Mouse (Mus musculus) hindbrain, embryonic 11.5 days (tissue): ENCODE data around the gene Sema3f. TPM values are rescaled to one million over a fixed set of nuclear protein-coding genes. Genes with fewer than 3 reads are reported as not detected.

ENCODE experiments used
- ATAC-seq: fragments of 200-750 bp; cut with Nextera tagmentation; 2 replicates; pipeline ENCODE4 v1.8.0; 2017; ENCODE audit warnings: mild to moderate bottlenecking, moderate TSS enrichment, moderate library complexity; ENCODE audit not compliant: low FRiP score
- DNase-seq: peaks from one replicate; pipeline ENCODE4 v3.0.0-alpha.2; 2015; ENCODE audit warnings: low spot score
- H3K27ac ChIP-seq: fragments of 300-500 bp; sonication (generic); 2 replicates; pipeline ENCODE4 v1.5.1; 2014; ENCODE audit warnings: mild to moderate bottlenecking, low read depth, low read length
- H3K27me3 ChIP-seq: fragments of 300-500 bp; sonication (generic); 2 replicates; pipeline ENCODE4 v1.6.1; 2014; ENCODE audit warnings: mild to moderate bottlenecking, low read length, moderate library complexity, mixed read lengths; ENCODE audit not compliant: control insufficient read depth, insufficient read depth
- H3K36me3 ChIP-seq: fragments of 300-500 bp; sonication (generic); 2 replicates; pipeline ENCODE4 v1.6.1; 2014; ENCODE audit warnings: mild to moderate bottlenecking, low read length, moderate library complexity, mixed read lengths; ENCODE audit not compliant: control insufficient read depth, insufficient read depth
- H3K4me1 ChIP-seq: fragments of 300-500 bp; sonication (generic); replicated peaks from 2 replicates; pipeline ENCODE4 v1.6.1; 2014; ENCODE audit warnings: low read length, mixed read lengths; ENCODE audit not compliant: control insufficient read depth, insufficient read depth
- H3K4me2 ChIP-seq: fragments of 300-500 bp; sonication (generic); replicated peaks from 2 replicates; pipeline ENCODE4 v1.6.1; 2014; ENCODE audit warnings: mild to moderate bottlenecking, low read depth, low read length
- H3K4me3 ChIP-seq: fragments of 300-500 bp; sonication (generic); 2 replicates; pipeline ENCODE4 v1.5.1; 2014; ENCODE audit warnings: low read depth, low read length
- H3K9ac ChIP-seq: fragments of 300-500 bp; sonication (generic); 2 replicates; pipeline ENCODE4 v1.6.1; 2014; ENCODE audit warnings: low read depth, low read length
- H3K9me3 ChIP-seq: fragments of 300-500 bp; sonication (generic); 2 replicates; pipeline ENCODE4 v1.6.1; 2016; ENCODE audit warnings: low read length; ENCODE audit not compliant: control insufficient read depth
- WGBS: fragments of 180-500 bp; shearing (Covaris S2); extraction: QIAGEN DNeasy Blood & Tissue Kit; methylation state at CpG from one replicate; pipeline ENCODE4 v1.1.7; 2014; 5-methylcytosine and 5-hydroxymethylcytosine counted together
- polyA plus RNA-seq: library from polyadenylated mRNA; unstranded; fragments of >200 nt; fragmentation: Nextera tagmentation; extraction: Ambion mirVana; gene quantifications from 2 replicates; pipeline ENCODE4 v1.2.1, GENCODE M21; 2014

Sema3f gene
- polyA plus RNA-seq, 1 experiment from 2014 or later = 12.0 TPM

DNA sequence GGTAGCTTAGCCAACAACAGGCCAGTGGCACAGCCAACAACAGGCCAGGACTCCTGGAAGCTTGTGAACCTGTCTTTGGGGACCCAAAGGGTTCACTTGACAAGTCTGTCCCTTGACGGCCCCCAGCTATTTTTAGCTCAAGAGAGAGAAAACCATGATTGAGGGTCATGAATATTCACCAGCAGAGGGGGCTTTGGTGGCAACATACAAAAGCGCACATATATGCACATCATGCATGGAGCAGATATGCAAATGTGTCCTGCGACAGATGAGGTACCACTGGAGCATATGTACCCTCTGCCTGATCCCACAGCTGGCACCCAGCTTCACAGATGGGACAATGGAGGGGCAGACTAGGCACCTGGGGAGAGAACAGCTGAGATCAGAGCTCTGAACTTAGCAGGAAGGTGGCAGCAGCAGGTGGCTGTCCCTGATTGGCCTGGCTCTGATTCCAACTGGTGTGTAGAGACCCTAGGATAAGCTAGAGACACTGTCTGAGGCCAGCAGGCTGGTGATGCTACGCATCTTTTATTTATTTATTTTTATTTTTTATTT is 16.8 kb downstream of the Sema3f start:
- H3K4me1 ChIP-seq = peaks cover 23% of the 10 kb centered on the region
- no peak overlapping the region for H3K9ac ChIP-seq
- no peak overlapping the region for H3K4me3 ChIP-seq
- 0 out of 2 replicates have a peak, but pooled peaks cover 4% of the 10 kb centered on the region for H3K27me3 ChIP-seq
- H3K27ac ChIP-seq = no peak overlapping the region
- WGBS = 64% methylated on average over 4 of the region's 4 CpGs
- no peaks in the 10 kb centered on the region for H3K9me3 ChIP-seq
- H3K36me3 ChIP-seq = 0 out of 2 replicates have a peak, but pooled peaks cover 3% of the 10 kb centered on the region
- no peak overlapping the region for H3K4me2 ChIP-seq
- no peak for ATAC-seq
- DNase-seq = no peak

DNA sequence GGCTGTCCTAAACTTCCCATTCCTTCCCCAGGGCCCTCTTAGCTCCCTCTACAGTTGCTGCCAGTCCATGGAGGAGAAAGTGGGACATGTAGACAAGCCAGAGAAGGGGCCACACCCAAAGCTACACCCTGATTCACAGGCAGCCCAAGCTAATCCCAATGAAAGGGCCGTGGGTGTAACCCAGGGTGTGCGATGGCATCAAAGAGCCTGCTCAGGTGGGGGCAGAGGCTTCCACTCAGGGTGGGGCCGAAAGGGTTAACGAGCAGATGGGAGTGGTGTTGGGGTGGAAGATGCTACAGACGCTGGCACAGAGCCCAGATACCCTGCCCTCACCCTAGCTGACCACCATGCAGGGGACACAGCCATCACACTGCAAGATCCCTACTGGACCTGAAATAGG is 17.5 kb downstream of the Sema3f start:
- Histone ChIP-seq H3K4me2 (no peak overlapping the region), H3K27ac (no peak overlapping the region), H3K9me3 (no peaks in the 10 kb centered on the region), H3K4me1 (peaks cover 21% of the 10 kb centered on the region), H3K36me3 (0 out of 2 replicates have a peak, but pooled peaks cover 3% of the 10 kb centered on the region), H3K4me3 (no peak overlapping the region), H3K27me3 (0 out of 2 replicates have a peak, but pooled peaks cover 4% of the 10 kb centered on the region), H3K9ac (no peak overlapping the region)
- ATAC-seq = no peak
- DNase-seq = no peak
- 77% methylated on average over 5 of the region's 5 CpGs for WGBS

DNA sequence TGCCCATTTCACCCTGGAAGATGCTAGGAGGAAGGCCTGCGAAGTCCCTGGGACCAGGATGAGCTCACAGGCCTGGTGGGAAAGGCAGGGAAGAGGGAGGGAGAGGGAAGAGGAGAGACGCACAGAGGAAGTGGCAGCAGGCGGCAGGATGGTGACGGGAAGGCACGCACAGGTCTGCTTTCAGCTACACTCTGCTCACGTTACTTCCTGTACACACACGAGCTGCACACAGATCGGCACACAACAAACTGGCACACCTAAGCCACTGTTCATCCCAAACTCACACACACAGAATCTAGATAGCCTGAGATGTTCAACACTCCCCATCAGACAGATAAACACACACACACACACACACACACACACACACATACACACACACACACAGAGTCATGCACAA is 19.9 kb downstream of the Sema3f start:
- DNase-seq (no peak), ATAC-seq (no peak)
- Histone ChIP-seq H3K36me3 (0 out of 2 replicates have a peak, but pooled peaks cover 3% of the 10 kb centered on the region), H3K4me1 (peaks cover 2% of the 10 kb centered on the region; the same call in 1 of the 2 replicates), H3K9me3 (no peaks in the 10 kb centered on the region), H3K9ac (no peak overlapping the region), H3K27me3 (0 out of 2 replicates have a peak, but pooled peaks cover 2% of the 10 kb centered on the region), H3K4me2 (no peak overlapping the region), H3K4me3 (no peak overlapping the region), H3K27ac (no peak overlapping the region)
- WGBS = 83% methylated on average over 8 of the region's 8 CpGs

DNA sequence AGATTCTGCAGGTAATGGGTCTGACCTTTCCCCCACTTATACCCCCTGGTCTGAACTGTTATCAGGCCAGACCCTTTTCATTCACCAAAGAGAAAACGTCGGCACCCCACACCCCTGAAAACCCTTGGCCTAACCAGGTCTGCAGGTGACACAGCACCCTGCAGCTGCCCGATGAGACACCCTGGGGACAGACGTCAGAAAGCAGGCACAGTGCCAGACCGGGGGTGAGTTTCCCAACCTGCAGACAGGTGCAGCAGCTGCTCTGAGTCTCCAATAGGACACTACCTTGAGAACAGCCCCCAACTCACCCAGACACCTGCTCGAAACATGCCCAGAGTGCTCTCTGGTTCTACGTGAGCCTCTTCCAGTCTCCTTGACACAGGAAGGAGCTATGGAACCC is 21.3 kb downstream of the Sema3f start:
- no peaks in the 10 kb centered on the region for H3K27me3 ChIP-seq
- peaks cover 2% of the 10 kb centered on the region; the same call in 1 of the 2 replicates for H3K4me1 ChIP-seq
- DNase-seq = no peak
- ATAC-seq = no peak
- H3K9me3 ChIP-seq = no peaks in the 10 kb centered on the region
- WGBS = 81% methylated on average over 7 of the region's 7 CpGs
- H3K4me3 ChIP-seq = no peak overlapping the region
- no peak overlapping the region for H3K27ac ChIP-seq
- H3K4me2 ChIP-seq = no peak overlapping the region
- H3K9ac ChIP-seq = no peak overlapping the region
- H3K36me3 ChIP-seq = 0 out of 2 replicates have a peak, but pooled peaks cover 3% of the 10 kb centered on the region

DNA sequence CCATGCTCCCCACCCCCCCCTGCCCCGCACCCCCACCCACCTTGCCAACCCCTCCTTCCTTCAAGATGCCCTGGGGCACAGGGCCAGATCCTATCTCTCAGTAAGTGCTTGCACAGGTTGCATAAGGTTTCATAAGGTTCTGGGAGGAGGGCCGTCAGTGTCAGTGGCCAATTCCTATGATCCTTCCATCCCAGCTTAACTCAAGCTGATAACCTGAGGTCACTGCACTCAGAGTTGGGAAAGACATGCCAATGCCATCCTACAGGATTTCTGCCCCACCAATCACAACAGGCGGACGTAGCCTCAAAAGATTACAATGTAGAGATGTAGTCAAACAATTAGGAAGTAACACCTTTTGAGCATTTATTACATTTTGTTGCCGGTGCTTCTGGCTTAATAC is 21.9 kb downstream of the Sema3f start:
- Histone ChIP-seq H3K9me3 (no peaks in the 10 kb centered on the region), H3K4me3 (no peak overlapping the region), H3K4me1 (peaks cover under 1% of the 10 kb centered on the region; the same call in 1 of the 2 replicates), H3K27ac (no peak overlapping the region), H3K27me3 (no peaks in the 10 kb centered on the region), H3K4me2 (no peak overlapping the region), H3K36me3 (0 out of 2 replicates have a peak, but pooled peaks cover 5% of the 10 kb centered on the region), H3K9ac (no peak overlapping the region)
- 91% methylated on average over 5 of the region's 5 CpGs for WGBS
- no peak for DNase-seq
- ATAC-seq = no peak

DNA sequence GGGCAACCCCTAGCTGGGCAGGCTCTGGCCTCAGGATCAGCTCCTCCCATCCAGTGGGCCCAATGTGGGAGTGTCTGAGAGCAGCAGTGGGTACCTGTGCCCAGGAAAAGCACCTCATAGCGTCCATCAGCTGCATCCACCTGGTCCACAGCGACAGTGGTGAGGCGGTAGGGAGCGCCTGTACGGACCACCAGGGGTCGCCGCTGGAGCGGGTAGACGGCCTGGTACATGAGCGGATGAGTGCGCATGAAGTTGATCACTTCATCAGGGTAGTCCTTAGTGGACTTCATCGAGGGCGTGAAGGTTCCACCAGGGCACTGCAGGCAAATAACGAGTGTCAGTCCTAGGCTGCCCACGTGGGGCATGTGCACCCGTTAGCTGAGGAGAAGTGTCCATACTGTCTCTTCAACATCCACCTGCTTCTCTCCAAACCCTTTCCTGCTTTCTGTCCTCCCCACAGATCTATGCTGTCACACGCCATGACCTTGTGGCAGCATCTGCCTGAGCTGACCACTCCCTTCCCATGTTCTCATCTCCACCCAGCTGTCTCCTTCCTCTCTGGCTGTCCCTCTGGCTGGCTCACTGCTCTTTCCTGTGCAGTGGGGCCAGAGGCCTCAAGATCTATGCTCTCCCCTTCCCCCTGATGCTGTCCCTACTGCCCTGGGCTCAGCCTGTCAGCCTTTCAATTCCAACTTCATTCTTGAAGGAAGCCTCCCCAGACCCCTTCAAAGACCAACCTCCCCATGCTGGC is 24.9 kb downstream of the Sema3f start:
- H3K27me3 ChIP-seq = no peaks in the 10 kb centered on the region
- no peaks in the 10 kb centered on the region for H3K9me3 ChIP-seq
- H3K4me3 ChIP-seq = no peak overlapping the region
- H3K36me3 ChIP-seq = 0 out of 2 replicates have a peak, but pooled peaks cover 3% of the 10 kb centered on the region
- no peak overlapping the region for H3K9ac ChIP-seq
- H3K27ac ChIP-seq = no peak overlapping the region
- H3K4me2 ChIP-seq = no peak overlapping the region
- peak; percentile 77 for DNase-seq
- no peaks in the 10 kb centered on the region for H3K4me1 ChIP-seq
- 39% methylated on average over 17 of the region's 17 CpGs for WGBS
- ATAC-seq = peak; percentile 85

DNA sequence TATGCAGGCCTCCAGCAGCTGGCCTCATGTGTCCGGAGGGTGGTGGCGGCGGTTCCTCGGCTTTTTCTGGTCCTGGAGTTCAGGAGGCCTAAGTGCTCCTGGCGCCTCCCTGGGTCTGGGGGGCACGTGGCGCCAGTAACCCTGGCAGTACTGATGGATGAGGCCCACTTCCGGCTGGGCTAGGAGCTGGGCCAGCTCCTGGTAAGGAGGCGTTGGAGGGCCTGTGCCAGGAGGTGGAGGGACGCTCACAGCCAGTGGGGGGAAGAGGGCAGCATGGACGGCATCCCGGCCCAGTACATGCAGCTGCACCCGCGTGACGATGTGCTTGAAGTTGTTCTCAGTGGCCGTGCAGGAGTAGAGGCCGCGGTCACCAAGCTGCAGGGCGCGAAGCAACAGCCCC is 27.9 kb downstream of the Sema3f start:
- Histone ChIP-seq H3K4me2 (no peak overlapping the region), H3K4me3 (no peak overlapping the region), H3K27ac (no peak overlapping the region), H3K9ac (no peak overlapping the region), H3K36me3 (0 out of 2 replicates have a peak, but pooled peaks cover 3% of the 10 kb centered on the region), H3K27me3 (peaks cover 6% of the 10 kb centered on the region; the same call in 1 of the 2 replicates), H3K9me3 (no peaks in the 10 kb centered on the region), H3K4me1 (no peaks in the 10 kb centered on the region)
- DNase-seq = no peak
- no peak for ATAC-seq
- WGBS = 91% methylated on average over 20 of the region's 20 CpGs

DNA sequence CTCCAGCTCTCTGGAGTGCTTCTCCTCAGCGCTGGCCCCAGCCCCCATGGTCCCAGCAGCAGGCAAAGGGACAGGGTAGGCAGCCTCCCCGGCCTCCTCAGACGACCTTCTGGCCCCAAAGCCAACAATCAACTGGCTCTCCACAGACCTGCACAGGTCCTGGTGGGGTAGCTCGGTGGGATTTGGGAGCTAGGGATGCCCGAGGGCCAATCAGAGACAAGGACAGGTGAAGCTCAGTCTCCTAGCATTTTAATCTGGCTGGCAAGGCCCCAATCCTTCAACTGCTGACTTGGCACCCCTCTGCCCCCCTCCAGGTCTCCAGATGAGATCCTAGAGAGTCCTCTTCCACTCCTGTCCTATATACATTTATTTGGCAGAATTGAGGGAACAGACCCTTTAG is 30.8 kb downstream of the Sema3f start, which contains the start of gene Gnat1:
Gene Gnat1 (minus strand): TSS at position 212 of the 400 bp plus-strand sequence.
- DNase-seq (no peak), ATAC-seq (no peak)
- H3K4me1 ChIP-seq = peaks cover 10% of the 10 kb centered on the region
- WGBS = 43% methylated on average over 5 of the region's 5 CpGs
- peaks cover 33% of the 10 kb centered on the region for H3K27me3 ChIP-seq
- no peak within 1 kb of the TSS for H3K9ac ChIP-seq
- no peak within 1 kb of the TSS for H3K27ac ChIP-seq
- H3K4me3 ChIP-seq = no peak within 1 kb of the TSS
- H3K36me3 ChIP-seq = 0 out of 2 replicates have a peak, but pooled peaks cover 3% of the 10 kb centered on the region
- no peak within 1 kb of the TSS for H3K4me2 ChIP-seq
- H3K9me3 ChIP-seq = no peaks in the 10 kb centered on the region
